In the genomic region with DNA sequence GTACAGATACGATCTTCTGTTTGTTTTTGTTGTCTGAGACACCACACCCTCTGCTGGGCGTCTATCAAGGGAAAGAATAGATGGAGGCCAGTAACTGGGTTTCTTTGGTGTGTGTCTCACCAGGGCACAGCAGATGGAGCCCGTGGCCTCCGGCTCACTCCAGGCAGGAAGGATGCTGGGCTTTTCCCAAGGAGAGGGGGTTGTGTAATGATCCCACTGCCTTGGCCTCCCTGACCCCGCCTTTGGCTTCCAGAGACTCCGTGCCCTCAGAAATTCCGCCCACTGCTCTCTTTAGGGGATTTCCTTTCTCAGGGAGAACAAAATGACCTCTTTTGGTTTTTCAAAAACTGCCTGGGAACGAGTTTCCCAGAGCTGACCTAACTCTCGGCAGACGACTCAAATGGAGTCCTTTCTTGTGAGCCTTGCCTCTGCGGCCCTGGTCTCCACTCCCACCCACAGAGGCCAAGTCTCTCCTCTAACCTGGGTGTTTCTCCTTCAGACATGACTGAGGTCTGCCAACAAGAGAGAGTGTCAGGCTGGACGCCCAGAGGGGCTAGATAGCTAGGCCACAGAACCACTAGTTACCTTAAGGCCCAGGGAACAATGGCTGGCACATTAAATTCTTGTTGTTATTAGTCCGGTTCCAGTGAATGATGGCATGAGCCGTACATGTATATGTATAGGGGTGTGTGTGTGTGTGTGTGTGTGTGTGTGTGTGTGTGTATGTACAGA, we compare ENCODE assay signal across 8 mouse cellular contexts.
DNase-seq lines count a peak whose midpoint lies in the region; ATAC-seq lines count a peak whose summit lies in the region.

No protein-coding gene starts in this region.

- H3K27ac ChIP-seq in embryonic facial prominence, embryonic 12.5 days: no peak overlapping the region
- H3K27ac ChIP-seq in limb, embryonic 11.5 days (replicated peaks; ENCODE audit: low read depth, low read length): no peak overlapping the region
- H3K27ac ChIP-seq in neural tube, embryonic 11.5 days (ENCODE audit: low read depth, low read length): peak overlapping the region; percentile 51

- no peaks in the 10 kb centered on the region for H3K27me3 ChIP-seq in embryonic facial prominence, embryonic 12.5 days
- no peaks in the 10 kb centered on the region for H3K27me3 ChIP-seq in limb, embryonic 11.5 days (ENCODE audit: control insufficient read depth, insufficient read depth, low read length)
- H3K27me3 ChIP-seq in neural tube, embryonic 11.5 days (ENCODE audit: control insufficient read depth, insufficient read depth, low read length): no peaks in the 10 kb centered on the region

- intact Hi-C loops in heart, postnatal 14 days (cut with DNase I): loop anchor here (1.0 to 5.0 kb wide), 2 partner anchors 44 to 339 kb away; no protein-coding TSS in a partner anchor

- H3K36me3 ChIP-seq in embryonic facial prominence, embryonic 12.5 days: no peaks in the 10 kb centered on the region
- no peaks in the 10 kb centered on the region for H3K36me3 ChIP-seq in limb, embryonic 11.5 days (ENCODE audit: control insufficient read depth, insufficient read depth, low read length)
- no peaks in the 10 kb centered on the region for H3K36me3 ChIP-seq in neural tube, embryonic 11.5 days (ENCODE audit: control insufficient read depth, insufficient read depth, low read length)

- peaks cover 9% of the 10 kb centered on the region; the same call in 1 of the 2 replicates for H3K4me1 ChIP-seq in embryonic facial prominence, embryonic 12.5 days
- H3K4me1 ChIP-seq in limb, embryonic 11.5 days (ENCODE audit: control insufficient read depth, insufficient read depth, low read length): no peaks in the 10 kb centered on the region
- H3K4me1 ChIP-seq in neural tube, embryonic 11.5 days (ENCODE audit: control insufficient read depth, insufficient read depth, low read length): peaks cover 19% of the 10 kb centered on the region; the same call in 1 of the 2 replicates

- H3K9ac ChIP-seq in embryonic facial prominence, embryonic 12.5 days: no peak overlapping the region
- H3K9ac ChIP-seq in limb, embryonic 11.5 days (ENCODE audit: low read length): no peak overlapping the region
- H3K9ac ChIP-seq in neural tube, embryonic 11.5 days (ENCODE audit: low read length): no peak overlapping the region

- peak; percentile 64; the same call in 1 of the 2 replicates for ATAC-seq in embryonic facial prominence, embryonic 12.5 days (ENCODE audit: insufficient number of reproducible peaks, insufficient read depth, low FRiP score, low TSS enrichment)
- no peak for ATAC-seq in limb, embryonic 11.5 days (ENCODE audit: insufficient number of reproducible peaks, low FRiP score, low TSS enrichment, low read depth)
- ATAC-seq in neural tube, embryonic 11.5 days (ENCODE audit: insufficient read depth, low FRiP score, low TSS enrichment): peak; percentile 40

- no peaks in the 10 kb centered on the region for H3K9me3 ChIP-seq in embryonic facial prominence, embryonic 12.5 days
- no peaks in the 10 kb centered on the region for H3K9me3 ChIP-seq in limb, embryonic 11.5 days (ENCODE audit: control insufficient read depth, low read length)
- H3K9me3 ChIP-seq in neural tube, embryonic 11.5 days (ENCODE audit: control insufficient read depth, low read length): no peaks in the 10 kb centered on the region

- peak; percentile 49 for DNase-seq in ovary, adult 18-20 months (ENCODE audit: low spot score)
- no peak for DNase-seq in ovary, postnatal 10 days (ENCODE audit: low spot score)
- peak; percentile 72 to 76 for DNase-seq in heart, postnatal 14 days
- DNase-seq in limb, embryonic 11.5 days (ENCODE audit: low spot score): peak; percentile 61
- peak; percentile 66 for DNase-seq in neural tube, embryonic 11.5 days (ENCODE audit: low spot score)
- DNase-seq in layer of hippocampus, adult 9-10 months (ENCODE audit: low spot score): no peak
- no peak for DNase-seq in frontal cortex, postnatal 14 days (ENCODE audit: low spot score in 2 of 2)

- 19% methylated on average over 14 of the region's 14 CpGs for WGBS in embryonic facial prominence, embryonic 12.5 days
- WGBS in limb, embryonic 11.5 days: 28% methylated on average over 14 of the region's 14 CpGs
- WGBS in neural tube, embryonic 11.5 days: 20% methylated on average over 14 of the region's 14 CpGs

- no peak overlapping the region for H3K4me2 ChIP-seq in embryonic facial prominence, embryonic 12.5 days (replicated peaks)
- H3K4me2 ChIP-seq in limb, embryonic 11.5 days (ENCODE audit: low read depth, severe bottlenecking): no peak overlapping the region
- H3K4me2 ChIP-seq in neural tube, embryonic 11.5 days (ENCODE audit: low read depth): no peak overlapping the region

- no peak overlapping the region for H3K4me3 ChIP-seq in embryonic facial prominence, embryonic 12.5 days
- H3K4me3 ChIP-seq in limb, embryonic 11.5 days (ENCODE audit: low read depth, low read length): no peak overlapping the region
- H3K4me3 ChIP-seq in neural tube, embryonic 11.5 days (ENCODE audit: low read depth, low read length): no peak overlapping the region

Comparison
In these comparisons a context has a peak if more than half of its experiments do, and no peak if none do; other contexts are left out.
1. DNase-seq: peak in ovary, adult 18-20 months (single experiment), heart, postnatal 14 days (2 of 2), limb, embryonic 11.5 days (single experiment) and neural tube, embryonic 11.5 days (single experiment); none in ovary, postnatal 10 days (single experiment), layer of hippocampus, adult 9-10 months (single experiment) and frontal cortex, postnatal 14 days (0 of 2).